Mouse (Mus musculus) G1E-ER4 (cell line): ENCODE results near the gene Ttc27. TPM values are rescaled to one million over a fixed set of nuclear protein-coding genes. Genes with fewer than 3 reads are reported as not detected.

Experiments
- GATA1 ChIP-seq: IDR thresholded peaks from one replicate; pipeline ENCODE4 v1.8.0; 2012; ENCODE audit warnings: low read length, inconsistent platforms
- polyA plus RNA-seq: library from polyadenylated mRNA; stranded (reverse); fragments of >175 nt; gene quantifications from 2 replicates; pipeline ENCODE4 v1.2.3, GENCODE M21; 2012

Ttc27 gene
- polyA plus RNA-seq = 25.4 and 30.0 TPM in 2 replicates

DNA sequence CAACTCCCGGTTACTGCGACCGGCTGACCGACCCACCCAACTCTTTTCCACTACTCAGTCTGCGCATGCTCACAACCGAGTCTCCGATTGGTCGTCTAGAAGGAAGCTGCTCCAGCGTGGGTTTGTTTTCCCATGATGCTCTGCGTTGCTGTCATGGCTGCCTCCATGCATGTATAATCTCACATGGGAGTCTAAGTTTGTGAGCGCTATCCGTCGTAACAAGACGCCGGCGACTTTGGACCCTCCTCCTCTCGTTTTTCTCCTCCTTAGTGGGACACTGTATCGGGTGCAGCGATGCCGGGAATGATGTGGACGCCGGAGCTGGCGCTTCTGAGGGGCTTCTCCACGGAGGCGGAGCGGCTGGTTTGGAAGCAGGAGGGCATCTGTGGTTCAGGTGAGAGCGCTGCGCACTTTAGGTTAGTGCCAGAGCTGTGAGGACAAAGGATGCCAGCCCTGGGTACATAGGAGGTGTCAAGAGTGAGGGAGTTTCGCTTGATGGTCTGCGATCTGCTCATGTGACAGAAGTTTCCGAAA is at the start of gene Ttc27:
TSS of gene Ttc27 (plus strand) at position 115 of the 534 bp plus-strand sequence.
- TF ChIP-seq GATA1 = no peak

DNA sequence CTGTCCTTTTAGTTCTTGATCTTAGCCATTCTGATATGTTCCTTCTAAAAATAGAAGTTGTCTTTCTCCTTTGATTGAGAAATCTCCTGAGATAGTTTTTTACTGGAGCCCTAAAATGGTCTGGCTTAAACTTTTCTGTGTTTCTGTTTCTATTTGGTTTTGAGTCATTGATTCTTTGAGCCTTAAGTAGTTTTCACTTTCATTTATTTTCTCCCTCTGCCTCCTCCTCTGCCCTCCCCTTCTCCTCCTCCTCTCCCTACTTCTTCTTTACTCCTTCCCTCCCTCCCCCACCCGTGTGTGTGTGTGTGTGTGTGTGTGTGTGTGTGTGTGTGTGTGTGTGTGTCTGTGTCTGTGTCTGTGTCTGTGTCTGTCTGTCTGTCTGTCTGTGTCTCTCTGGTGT is 49.5 kb upstream of the Ttc27 start:
- no peak for TF ChIP-seq GATA1

DNA sequence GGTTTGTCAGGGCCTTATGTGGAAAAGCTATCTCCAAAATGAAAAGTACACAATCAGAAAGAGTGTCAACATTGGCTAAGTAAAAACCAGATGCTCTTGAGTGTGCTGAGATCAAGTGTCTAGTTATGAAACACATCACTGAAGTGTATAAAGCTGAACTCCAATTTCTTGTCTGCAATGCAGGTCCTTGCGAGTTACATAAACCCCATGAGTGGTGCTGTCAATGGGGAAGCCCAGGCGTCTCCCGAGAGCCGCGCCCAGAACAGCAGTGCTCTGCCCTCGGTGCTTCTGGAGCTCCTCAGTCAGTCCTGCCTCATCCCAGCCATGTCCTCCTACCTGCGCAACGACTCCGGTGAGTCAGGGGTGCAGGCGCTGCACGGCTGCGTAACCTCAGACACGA is 47.5 kb upstream of the Ttc27 start:
- no peak for TF ChIP-seq GATA1

DNA sequence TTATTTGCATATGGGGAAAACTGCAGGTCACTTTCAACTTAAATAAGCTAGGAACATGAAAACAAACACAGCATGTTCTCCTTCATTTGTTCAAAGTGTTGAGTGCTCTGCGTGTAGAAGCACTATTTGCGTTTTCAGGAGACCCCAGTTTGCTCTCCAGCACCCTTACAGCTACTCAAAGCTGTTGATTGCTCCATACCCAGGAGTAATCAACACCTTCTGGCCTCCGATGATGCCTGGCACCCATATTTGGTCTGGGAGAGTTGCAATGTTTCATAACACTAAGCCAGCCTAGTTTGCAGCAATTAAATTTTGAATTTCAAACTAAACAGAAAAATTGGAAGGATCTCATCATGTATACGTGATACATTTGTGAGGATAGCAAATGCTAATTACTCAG is 45.1 kb upstream of the Ttc27 start:
- TF ChIP-seq GATA1 = no peak

DNA sequence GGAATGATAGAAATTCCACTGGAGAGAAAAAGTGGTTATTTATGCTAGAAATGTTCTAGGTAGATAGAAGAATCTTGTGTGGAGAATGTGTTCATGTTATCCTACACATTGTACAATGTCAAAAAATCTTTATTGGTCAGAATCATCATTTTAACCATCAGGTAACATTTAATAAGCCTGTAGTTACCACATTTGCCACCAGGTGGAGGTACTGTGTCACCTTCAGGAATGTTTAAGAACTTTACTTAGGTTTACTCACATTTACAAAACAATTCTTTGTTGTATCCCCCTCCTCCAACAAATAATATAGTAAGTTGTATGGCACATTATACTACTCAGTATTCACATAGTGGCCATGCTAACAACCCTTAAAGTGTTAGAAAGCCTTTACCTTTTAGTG is 44.3 kb upstream of the Ttc27 start:
- TF ChIP-seq GATA1 = no peak

DNA sequence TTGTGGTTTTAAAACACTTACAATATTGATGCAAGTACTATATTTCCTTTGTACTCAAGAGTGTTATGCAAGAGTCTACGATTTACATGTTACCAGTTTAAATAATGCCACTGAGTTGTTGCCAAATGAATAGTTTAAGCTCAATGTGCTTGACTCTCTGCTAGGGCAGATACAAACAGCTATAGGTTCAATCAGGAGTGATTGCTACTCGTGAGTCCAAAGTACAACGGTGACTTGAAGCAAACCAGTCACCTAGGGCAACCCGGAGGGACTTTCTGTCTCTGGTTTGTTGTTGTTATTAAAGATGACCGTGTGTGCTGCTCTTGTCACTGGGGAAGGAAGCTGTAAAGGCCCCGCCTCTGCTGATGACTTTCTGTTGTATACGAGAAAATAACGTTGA is 39.5 kb upstream of the Ttc27 start:
- TF ChIP-seq GATA1 = no peak

DNA sequence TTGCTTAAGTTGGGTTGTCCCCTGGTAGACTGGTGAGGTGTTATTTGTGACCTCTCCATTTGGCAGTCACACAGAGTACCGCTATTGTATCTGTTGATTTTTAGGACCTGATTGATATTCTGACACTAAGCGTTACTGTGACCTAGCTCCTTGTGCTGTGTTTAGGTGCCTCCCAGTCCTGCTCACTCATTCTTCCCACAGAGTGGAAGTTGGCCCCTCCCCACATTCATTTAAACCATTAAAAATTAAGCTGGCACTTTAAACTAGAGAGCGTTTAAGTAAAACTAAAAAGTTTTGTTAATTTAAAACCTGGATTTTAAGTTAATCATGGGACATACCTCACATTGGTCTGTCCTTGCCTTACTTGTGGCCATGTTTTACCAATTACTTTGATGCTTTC is 32.6 kb upstream of the Ttc27 start:
- no peak for TF ChIP-seq GATA1

DNA sequence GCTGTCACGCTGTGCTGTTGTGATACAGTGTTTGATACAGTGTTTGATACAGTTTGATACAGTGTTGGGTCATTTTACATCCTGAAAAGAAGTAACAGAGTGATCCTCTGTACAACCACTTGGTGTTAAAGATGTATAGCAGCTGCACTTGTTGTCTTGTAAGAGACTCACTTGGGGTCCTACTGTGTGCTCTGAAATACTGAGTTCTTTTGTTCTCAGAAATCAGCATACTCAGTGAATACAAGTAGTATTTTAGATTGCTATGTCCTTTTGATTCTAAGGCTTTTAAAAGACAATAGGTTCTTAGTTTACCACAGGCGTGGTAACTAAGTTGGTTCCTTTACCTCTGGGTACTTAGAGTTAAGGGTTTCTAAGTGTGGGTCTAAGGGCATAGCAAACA is 29.0 kb upstream of the Ttc27 start:
- no peak for TF ChIP-seq GATA1

DNA sequence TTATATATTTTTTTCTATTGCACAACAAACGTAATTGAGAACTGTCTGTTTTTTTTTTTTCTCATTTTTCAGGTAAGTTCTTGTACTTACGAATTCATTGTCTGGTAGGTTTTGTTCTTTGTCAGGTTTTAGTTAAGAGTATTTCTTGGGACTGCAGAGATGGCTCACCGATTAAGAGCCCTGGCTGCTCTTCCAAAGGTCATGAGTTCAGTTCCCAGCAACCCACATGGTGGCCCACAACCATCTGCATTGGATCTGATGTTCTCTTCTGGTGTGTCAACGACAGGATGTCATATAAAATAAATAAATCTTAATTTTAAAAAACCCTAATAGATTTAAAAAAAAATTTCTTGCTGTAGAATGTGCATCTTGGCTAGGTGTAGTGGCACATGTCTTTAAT is 28.1 kb upstream of the Ttc27 start:
- TF ChIP-seq GATA1 = no peak

DNA sequence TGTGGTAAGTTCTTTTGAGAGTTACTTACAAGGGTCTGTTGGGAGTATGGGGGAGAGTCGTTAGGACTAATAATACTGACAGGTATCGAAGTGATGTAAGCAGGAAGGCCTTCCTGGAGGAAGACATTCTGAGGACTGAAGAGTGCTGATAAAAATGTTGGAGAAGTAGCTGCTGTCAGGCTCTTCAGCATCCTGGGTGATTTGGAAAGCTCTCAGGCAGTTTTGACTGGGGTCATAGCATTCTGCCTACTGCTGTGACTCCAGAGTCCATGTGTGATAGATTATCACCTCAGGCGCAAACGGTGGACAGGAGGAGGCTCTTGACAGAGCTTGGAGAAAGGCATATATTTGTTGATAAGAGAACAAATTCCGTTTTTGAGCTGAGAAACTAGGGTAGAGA is 12.1 kb upstream of the Ttc27 start:
- TF ChIP-seq GATA1 = no peak

DNA sequence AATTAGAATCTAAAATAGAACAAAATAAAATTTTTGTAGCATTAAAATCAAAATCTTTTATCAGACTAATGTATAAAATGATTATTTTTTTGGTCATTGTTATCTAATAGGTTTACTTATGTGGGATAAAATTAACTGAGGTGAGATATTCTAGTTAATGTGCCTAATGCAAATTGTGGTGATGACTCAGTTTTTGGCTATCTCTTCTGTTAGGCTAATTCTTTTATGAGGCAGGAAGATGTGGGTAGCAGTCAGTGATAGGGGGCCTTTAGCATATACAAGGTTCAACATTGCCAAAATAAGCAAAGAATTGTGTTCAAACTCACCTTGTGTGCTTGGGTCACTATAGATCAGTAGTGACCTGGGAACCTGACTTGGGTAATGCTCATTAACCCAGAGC is 10.9 kb upstream of the Ttc27 start:
- TF ChIP-seq GATA1 = no peak

DNA sequence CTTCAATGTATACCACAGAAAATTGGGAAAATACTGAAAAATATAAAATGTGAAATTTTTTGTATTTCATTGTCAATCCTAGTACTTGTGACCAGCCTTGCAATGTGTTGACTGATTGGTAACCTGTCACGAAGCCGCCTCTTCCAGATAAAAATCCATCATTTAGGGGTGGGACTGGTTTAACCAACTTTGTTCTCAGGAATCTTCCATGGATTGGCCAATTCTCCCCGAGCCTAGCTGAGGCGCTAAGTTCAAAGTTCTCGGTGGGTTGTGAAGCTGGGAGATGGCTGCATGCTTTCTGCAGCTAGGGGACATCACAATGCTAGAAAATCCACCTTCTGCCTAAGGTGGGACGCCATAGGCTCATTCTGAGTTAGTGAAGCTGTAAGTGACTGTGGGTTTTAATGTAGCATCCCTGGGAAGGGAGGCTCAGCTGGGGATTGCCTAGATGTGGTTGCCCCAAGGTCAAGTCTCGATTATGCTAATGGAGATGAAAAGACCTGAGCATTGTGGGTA is 9.8 kb upstream of the Ttc27 start:
- no peak for TF ChIP-seq GATA1

DNA sequence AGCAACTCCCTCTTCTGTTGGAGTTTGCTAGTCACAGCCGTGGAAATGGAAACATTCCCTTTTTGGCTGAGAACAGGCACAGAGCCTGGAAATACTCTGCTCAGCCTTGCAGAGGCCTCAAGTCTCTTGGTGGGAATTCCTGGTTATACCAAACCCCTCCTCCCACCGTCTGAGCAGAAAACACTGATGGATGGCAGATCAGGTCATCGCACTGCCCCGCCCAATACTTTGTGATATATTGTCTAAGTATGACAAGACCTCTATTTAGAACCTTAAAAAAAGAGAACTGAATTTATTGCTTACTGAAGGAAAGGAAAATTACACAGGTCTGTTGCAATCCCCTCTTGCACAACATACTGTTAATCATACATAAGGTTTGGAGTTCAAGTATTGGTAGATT is 6.8 kb upstream of the Ttc27 start:
- TF ChIP-seq GATA1 = no peak

DNA sequence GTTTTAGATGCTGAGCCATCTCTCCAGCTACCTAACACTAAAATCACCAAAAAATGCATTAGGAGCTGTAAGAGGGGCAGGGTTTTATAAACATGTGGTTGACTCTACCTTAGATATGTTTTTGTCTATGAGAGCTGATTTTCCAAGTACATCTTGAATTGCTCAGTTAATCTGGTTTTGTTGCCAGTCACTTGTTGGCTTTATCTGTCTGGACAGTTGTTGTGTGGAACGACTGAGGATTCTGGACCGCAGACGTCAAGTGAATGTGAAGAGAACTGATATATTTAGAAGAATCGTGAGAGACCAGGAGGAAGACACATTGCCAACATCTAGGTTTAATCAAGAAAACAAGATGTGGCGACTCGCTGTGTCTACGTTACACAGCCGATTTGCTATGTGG is 5.9 kb upstream of the Ttc27 start:
- TF ChIP-seq GATA1 = no peak

DNA sequence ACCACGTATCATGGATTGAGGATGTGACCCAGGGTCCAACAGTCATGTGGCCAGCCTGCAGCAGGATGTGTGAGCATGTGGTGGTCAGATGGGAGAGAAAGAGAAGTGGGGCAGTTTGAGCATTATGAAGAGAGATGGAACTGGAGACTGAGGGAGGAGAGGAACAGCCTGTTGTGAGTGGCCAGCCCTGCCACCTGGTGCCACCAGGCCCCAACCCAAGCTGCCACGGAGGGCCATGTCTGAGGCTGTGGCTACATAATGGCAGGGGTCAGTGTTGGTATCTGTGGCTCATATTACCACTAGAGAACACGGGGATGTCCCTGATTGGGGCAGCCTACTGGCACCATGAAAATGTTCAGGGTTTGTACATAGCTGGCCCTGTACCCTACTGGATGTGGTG is 2.4 kb upstream of the Ttc27 start:
- no peak for TF ChIP-seq GATA1

DNA sequence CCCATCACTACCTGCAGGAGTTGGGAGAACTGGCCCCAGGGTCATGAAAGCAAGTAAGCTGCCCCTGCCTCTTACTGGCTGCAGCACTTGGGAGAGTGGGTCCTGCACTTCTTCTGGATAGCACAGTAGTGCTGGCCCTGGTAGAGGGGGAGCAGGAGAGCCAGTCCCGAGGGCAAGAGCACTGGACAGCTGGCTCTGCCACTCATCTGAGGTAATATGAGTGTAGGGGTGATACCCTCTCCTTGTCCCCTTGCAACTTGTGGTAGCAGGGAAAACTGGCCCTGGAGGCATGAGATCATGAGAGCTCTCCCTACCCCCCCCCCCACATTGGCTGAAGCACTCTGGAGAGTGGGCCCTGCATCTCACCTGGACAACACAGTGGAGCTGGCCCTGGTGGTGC is 1.8 kb upstream of the Ttc27 start:
- no peak for TF ChIP-seq GATA1

DNA sequence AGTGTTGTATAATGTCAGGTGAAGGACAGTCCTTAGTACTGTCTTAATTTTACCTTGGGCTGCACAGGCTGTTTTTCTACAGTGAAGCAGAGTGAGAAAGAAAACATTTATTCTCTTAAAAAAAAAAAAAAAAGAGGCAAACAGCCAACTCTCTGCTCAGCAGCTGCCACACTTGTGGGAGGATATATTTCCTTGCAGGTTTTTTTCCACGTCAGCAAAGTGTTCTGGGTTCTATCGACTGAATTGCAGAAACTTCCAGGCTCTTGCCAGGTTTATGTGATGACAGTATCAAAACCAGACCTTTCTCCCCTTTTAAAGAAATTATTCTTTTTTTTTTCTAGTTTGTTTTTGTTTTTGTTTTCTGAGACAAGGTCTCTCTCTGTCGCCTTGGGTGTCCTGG is 889 bp upstream of the Ttc27 start:
- TF ChIP-seq GATA1 = no peak

DNA sequence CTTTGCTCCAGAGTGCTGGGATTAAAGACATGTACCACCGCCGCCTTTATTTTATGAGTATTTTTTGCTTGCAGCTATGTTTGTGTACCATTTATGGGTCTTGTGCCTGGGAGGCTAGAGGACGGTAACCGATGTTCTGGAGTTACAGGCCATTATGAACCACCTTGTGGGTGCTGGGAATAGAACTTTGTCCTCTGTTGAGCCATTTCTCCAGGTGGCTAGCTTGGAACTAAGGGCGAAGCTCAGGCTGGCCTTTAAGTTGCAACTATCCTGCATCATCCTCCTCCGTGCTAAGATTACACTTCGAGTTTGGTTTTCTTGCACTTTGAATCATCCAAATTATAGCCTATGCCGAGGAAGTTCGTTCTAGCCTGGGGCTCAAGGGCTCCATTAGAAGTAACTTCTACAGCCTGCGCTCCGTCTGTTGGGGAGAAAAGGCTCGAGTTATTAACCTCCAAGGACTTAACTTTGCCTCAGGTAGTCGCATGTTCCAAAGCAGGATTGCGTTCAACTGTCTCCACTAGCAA is 378 bp upstream of the Ttc27 start:
- TF ChIP-seq GATA1 = no peak
